Mouse (Mus musculus): Measurements from ENCODE around the gene Babam2.

The Babam2 gene

GRCm38 (mm10) chr5:32039511-32039910 lies 342.0 kb downstream of the Babam2 start:
- no peak for DNase-seq (ENCODE audit: low read depth, low spot score)

- no peak for DNase-seq (ENCODE audit: low read depth, low spot score)
Measured at GRCm38 (mm10) chr5:32043153-32043552, 345.7 kb downstream of the Babam2 start.

GRCm38 (mm10) chr5:32043996-32044395 lies 346.5 kb downstream of the Babam2 start:
- no peak for DNase-seq (ENCODE audit: low read depth, low spot score)

- DNase-seq (ENCODE audit: low read depth, low spot score), result no peak
Measured at GRCm38 (mm10) chr5:32051899-32052298, 354.4 kb downstream of the Babam2 start.

GRCm38 (mm10) chr5:32052467-32052866 lies 355.0 kb downstream of the Babam2 start:
- DNase-seq (ENCODE audit: low read depth, low spot score), result no peak

DNA sequence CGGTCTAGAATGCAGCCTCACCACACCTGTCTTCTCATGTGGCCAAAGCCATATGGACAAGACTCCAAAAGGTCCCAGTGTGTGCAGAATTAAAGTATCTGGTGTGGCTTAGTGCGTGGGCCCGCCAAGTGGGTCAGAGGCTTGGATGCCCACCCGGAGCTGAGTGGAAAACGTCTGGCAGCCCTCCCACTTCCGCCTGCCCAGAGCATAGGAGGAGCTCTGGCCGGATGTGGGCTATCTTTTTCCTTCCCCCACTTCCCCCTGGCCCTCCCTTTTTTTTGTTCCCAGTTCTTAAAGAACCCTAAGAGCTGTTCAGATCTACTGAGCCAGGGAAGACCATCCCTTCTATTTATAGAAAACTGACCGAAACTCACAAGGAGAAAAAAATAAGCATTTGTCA lies 356.0 kb downstream of the Babam2 start:
- DNase-seq (ENCODE audit: low read depth, low spot score), result no peak

DNA sequence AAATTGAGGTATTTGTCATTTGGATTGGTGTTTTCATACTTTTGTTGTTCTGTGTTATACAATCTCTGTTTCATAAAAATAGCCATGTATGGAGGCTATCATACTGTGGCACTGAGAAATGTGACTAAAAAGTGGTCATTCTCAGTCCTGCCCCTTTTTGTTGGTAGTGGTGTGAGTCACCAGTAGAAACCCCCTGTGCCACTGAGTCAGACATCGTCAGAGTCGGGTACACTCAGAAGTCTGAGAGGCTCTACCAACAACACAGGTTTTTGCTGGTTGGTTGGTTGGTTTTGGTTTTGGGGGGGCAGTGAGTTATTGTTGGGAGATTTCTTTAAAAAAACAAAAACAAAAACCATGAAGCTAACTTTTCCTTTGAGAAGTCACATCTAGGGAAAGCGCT lies 358.2 kb downstream of the Babam2 start:
- no peak for DNase-seq (ENCODE audit: low read depth, low spot score)

- DNase-seq (ENCODE audit: low read depth, low spot score), result no peak
Measured at GRCm38 (mm10) chr5:32056126-32056525, 358.6 kb downstream of the Babam2 start.

GRCm38 (mm10) chr5:32058481-32059253 lies 361.2 kb downstream of the Babam2 start:
- DNase-seq (ENCODE audit: low read depth, low spot score), result peak; percentile 33

- DNase-seq (ENCODE audit: low read depth, low spot score), result no peak
Measured at GRCm38 (mm10) chr5:32059254-32059796, 361.8 kb downstream of the Babam2 start.

- DNase-seq (ENCODE audit: low read depth, low spot score), result no peak
Measured at GRCm38 (mm10) chr5:32060485-32060884, 363.0 kb downstream of the Babam2 start.

DNA sequence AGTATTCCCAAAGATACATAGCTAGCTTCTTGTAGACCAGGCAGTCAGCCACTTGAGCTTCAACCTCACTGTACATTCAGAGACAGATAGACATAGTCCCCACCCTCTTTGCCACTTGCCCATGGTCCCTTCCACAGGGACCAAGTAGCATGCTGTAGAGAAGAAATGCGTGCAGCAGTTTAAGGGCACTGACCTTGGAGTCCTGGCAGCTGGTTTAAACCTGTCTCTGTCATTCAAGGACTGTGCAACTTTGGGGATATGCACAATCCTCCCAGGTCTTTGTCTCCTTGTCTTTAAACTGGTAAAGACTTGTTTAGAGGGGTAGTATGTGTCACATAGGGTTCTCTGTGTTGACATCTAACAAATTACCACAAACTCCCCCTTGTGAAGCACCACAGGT lies 364.4 kb downstream of the Babam2 start:
- peak; percentile 10 for DNase-seq (ENCODE audit: low read depth, low spot score)

DNA sequence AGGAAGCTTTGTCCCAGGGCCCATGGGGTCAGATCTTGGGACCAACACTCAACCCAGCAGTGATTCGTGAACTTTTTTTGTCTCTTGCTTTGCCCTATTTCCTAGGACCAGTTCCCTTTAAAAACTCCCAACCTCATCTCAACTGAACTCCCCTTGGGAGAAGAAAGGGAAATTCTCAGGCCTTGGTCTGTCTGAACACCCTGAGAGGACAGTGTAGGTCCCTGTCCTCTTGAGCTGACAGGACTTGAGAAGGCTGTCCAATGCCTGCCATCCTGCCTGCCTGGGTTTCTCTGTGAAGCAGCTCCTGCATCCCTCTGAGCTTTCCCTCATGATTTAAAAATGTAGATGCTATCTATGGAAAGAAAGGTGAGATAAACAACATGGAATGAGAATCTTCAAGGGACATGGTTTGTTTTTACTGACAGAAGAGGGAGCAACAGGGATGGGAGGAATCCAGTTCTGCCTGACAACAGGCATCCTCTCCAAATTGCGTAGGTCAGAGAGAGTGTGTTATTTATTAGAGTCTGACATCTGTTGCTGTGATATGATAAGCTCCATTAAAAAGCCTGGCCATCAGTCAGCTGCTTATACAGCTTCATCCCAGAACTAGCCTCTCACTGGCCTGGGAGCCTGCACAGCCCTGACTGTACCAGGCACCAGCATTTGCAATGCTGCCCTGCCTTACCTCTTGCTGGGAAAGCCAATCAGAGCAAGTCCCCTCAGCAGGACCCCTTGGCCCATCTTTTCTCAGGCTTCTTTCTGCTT lies 367.0 kb downstream of the Babam2 start:
- DNase-seq (ENCODE audit: low read depth, low spot score), result no peak

DNA sequence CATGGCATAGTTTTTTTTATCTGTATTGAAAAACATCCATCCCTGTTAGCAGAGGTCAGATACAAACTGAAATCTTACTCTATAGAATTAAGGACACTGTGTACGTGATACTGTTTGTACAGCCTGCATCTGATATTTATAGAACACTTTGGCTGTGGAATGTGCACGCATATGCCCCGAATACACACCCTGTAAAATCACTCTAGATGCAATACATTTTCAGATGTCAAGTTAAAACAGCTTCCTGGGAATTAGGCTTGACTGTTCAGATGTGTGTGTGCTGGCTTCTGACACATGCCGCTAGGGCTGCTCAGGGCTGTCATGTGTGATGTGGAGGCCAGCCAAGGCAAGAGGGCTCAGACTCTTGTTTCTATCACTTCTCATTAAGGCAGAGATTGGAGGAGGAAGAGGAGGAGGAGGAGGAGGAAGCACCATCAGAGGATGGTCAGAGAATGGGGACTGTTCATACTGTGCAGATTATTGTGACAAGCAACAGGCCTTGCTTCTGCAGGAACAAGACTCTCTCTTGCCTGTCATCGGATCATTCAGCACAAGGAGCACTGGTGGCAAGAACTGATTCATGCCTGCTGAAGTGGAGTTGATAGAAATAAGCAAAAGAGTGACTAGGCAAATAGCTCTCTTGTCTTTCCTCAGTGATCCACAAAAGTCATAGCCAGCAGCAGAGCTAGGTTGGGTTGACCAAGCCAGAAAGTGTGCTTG lies 368.7 kb downstream of the Babam2 start:
- DNase-seq (ENCODE audit: low read depth, low spot score), result no peak

- no peak for DNase-seq (ENCODE audit: low read depth, low spot score)
Measured at GRCm38 (mm10) chr5:32066839-32067238, 369.4 kb downstream of the Babam2 start.

DNA sequence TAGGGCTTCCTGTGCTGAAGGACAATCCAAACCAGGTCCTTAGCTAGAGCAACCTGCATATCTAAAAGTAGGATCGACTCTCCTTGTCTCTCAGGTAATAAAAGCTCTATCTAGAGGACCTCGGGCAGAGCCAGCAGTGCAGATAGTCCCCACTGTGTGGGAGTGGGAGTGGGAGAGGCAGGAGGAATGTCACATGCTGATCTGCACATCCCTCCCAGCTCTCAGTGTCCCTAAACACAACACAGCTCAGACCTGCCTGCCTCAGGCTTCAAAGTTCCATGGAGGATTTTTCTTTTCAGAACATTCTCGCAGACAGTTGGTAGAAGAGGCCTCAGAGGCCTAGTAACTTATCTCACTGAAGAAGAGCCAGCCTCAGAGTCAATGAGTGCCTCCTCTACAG lies 371.1 kb downstream of the Babam2 start:
- no peak for DNase-seq (ENCODE audit: low read depth, low spot score)

- DNase-seq (ENCODE audit: low read depth, low spot score), result no peak
Measured at GRCm38 (mm10) chr5:32069096-32069495, 371.6 kb downstream of the Babam2 start.

DNA sequence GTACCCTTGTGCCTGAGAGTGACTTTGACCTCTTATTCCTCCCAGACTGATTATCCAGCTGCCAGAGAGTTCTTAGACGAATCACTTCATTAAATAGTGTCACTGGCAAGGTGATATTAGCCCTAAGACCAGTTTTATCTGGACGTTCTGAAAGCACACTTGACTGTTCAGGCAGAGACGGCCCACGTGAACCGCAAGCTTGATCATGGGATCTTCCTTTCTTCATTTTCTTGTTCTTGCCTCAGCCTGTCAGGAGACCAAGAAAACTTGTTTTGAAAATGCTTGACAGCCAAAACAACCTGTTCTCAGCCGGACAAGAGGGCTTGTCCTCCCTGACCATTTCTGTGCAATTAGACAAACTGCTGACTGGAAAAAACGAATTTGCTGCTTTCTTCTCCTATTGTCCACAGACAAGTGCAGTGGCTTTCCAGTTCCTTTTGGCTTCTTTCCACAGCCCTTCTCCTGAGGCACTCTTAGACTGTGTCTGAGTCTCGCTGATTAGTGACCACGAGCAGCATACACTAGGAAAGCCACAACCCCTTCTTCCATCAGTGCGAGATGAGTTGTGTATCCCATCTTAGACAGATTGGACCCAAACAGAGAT lies 372.2 kb downstream of the Babam2 start:
- no peak for DNase-seq (ENCODE audit: low read depth, low spot score)

DNA sequence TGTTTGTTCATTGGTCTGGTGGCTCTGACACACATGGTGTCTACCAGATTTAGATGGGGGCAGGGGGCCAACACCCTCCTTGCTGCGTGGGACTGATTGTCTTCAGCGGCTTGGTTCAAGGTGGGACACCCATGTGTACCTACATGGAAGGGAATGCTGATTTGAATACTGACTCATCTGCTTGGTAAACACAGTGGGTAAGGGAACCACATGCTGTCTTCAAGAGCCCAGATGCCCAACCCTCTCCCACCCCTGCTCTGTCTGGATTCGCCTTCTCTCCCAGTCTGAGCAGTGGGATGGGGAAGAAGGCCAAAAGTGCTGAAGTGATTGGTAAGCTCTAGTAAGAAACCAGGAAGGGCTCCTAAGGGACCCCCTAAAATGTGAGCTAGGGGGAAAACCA lies 373.3 kb downstream of the Babam2 start:
- DNase-seq (ENCODE audit: low read depth, low spot score), result no peak

GRCm38 (mm10) chr5:32071314-32071713 lies 373.8 kb downstream of the Babam2 start:
- no peak for DNase-seq (ENCODE audit: low read depth, low spot score)

- DNase-seq (ENCODE audit: low read depth, low spot score), result no peak
Measured at GRCm38 (mm10) chr5:32071824-32072223, 374.3 kb downstream of the Babam2 start.

DNA sequence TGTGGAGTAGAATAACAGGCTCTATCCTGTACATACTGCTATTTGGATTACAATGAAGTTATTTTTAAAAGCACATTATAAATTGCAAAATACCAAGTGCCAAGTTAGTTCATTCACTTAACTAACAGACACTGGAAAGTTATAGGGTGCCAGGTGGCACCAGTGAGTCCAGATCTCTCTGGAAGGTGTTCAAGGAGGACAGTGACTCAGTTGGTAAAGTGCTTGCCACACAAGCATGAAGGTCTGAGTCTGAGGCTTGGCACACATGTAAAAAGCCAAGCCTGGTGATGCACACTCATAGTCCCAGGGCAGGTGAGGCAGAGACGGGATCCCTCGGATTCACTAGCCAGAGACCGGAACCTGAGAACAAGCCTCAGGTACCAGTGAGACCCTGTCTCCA lies 375.4 kb downstream of the Babam2 start:
- no peak for DNase-seq (ENCODE audit: low read depth, low spot score)

All from R1 (cell line).